ENCODE assay signal across 25 mouse cellular contexts in the genomic region with DNA sequence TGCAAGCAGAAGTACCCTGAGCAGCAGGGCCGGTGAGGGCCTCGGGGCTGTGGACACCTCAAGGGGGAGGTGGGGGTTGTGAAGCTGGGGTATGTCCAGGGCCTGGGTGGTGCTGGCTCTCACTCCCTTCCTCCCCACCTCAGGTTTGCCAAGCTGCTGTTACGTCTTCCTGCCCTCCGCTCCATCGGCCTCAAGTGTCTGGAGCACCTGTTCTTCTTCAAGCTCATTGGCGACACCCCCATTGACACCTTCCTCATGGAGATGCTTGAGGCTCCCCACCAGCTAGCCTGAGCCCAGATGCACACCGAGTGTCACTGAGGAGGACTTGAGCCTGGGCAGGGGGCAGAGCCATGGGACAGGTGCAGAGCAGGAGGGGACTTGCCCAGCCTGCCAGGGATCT. TPM values are rescaled to one million over a fixed set of nuclear protein-coding genes. Genes with fewer than 3 reads are reported as not detected.
DNase-seq lines count a peak whose midpoint lies in the region; ATAC-seq and TF ChIP-seq lines count a peak whose summit lies in the region.
"Had no signal": no experiment of that assay in that cellular context is flagged by ENCODE, and none has a peak within 500 bp of the region (broad histone marks: within the 10 kb centered on the region; RNA-seq: fewer than 3 reads in every experiment).

No protein-coding gene starts in this region.

- no peaks in the 10 kb centered on the region for H3K9me3 ChIP-seq in limb, embryonic 13.5 days
- H3K9me3 ChIP-seq in limb, embryonic 10.5 days (replicated peaks): no peaks in the 10 kb centered on the region
- H3K9me3 ChIP-seq: embryonic facial prominence, embryonic 12.5 days; hindbrain, embryonic 13.5 days; megakaryocyte, embryonic 14.5 days; midbrain, embryonic 12.5 days; neural tube, embryonic 12.5 days had no signal

- no peak overlapping the region for H3K9ac ChIP-seq in limb, embryonic 13.5 days
- H3K9ac ChIP-seq: embryonic facial prominence, embryonic 12.5 days; midbrain, embryonic 12.5 days had no signal

- H3K4me1 ChIP-seq in limb, embryonic 13.5 days: peaks cover 59% of the 10 kb centered on the region
- peaks cover 61% of the 10 kb centered on the region for H3K4me1 ChIP-seq in limb, embryonic 10.5 days

- no peak overlapping the region for H3K27ac ChIP-seq in gastrocnemius, adult 2 months
- H3K27ac ChIP-seq in limb, embryonic 13.5 days: peak overlapping the region; percentile 78; the same call in 1 of the 2 replicates
- H3K27ac ChIP-seq in limb, embryonic 10.5 days: no peak overlapping the region
- H3K27ac ChIP-seq: embryonic facial prominence, embryonic 12.5 days; midbrain, embryonic 12.5 days; neural tube, embryonic 12.5 days; stomach, postnatal 0 days had no signal

- ATAC-seq in limb, embryonic 13.5 days (ENCODE audit: low FRiP score, low read depth): no peak
- ATAC-seq: intestine, embryonic 16.5 days; lung, postnatal 0 days had no signal

- 91% methylated on average over 7 of the region's 7 CpGs for WGBS in limb, embryonic 13.5 days
- WGBS in limb, embryonic 10.5 days: 96% methylated on average over 7 of the region's 7 CpGs

- intact Hi-C loops in gastrocnemius, adult 2 months (cut with DNase I): loop anchor here (5.0 kb wide), 1 partner anchor 70 kb away; no protein-coding TSS in a partner anchor

- peaks cover 41% of the 10 kb centered on the region for H3K27me3 ChIP-seq in limb, embryonic 13.5 days
- peaks cover 53% of the 10 kb centered on the region for H3K27me3 ChIP-seq in limb, embryonic 10.5 days (ENCODE audit: low read depth, poor library complexity, severe bottlenecking)
- H3K27me3 ChIP-seq: neural tube, embryonic 12.5 days had no signal

- DNase-seq in cerebellum, adult 8-10 months: peak; percentile 14
- DNase-seq in cerebellum, postnatal 14 days: no peak
- DNase-seq in gastrocnemius, adult 2 months: peak; percentile 28
- no peak for DNase-seq in gastrocnemius, postnatal 4 days (ENCODE audit: low spot score in 2 of 2)
- DNase-seq in limb, embryonic 10.5 days (ENCODE audit: low spot score): no peak
- DNase-seq in lung, adult 18-20 months: no peak
- DNase-seq: gastrocnemius, postnatal 14 days; heart, postnatal 36 days; layer of hippocampus, postnatal 36 days; left cerebral cortex, postnatal 4 days; right cerebral cortex, postnatal 4 days; thymus, adult 18-20 months; thymus, postnatal 25 days had no signal

- H3K4me2 ChIP-seq in limb, embryonic 13.5 days (replicated peaks): no peak overlapping the region
- H3K4me2 ChIP-seq: embryonic facial prominence, embryonic 12.5 days; heart, embryonic 11.5 days; hindbrain, embryonic 13.5 days; liver, embryonic 11.5 days; midbrain, embryonic 12.5 days had no signal

- H3K4me3 ChIP-seq in gastrocnemius, adult 2 months: no peak overlapping the region
- H3K4me3 ChIP-seq in limb, embryonic 13.5 days: no peak overlapping the region
- no peak overlapping the region for H3K4me3 ChIP-seq in limb, embryonic 10.5 days
- H3K4me3 ChIP-seq: embryonic facial prominence, embryonic 12.5 days; hindbrain, embryonic 13.5 days; megakaryocyte, embryonic 14.5 days; midbrain, embryonic 12.5 days; myocyte; neural tube, embryonic 12.5 days had no signal

- TF ChIP-seq CTCF in gastrocnemius, adult 2 months (IDR thresholded peaks at IDR 0.05): no peak

- peaks cover 48% of the 10 kb centered on the region for H3K36me3 ChIP-seq in limb, embryonic 13.5 days
- peaks cover 52% of the 10 kb centered on the region for H3K36me3 ChIP-seq in limb, embryonic 10.5 days

RNA-seq across cellular contexts. Expression of gene Col11a2, which starts 2.0 kb away (rescaled TPM):
- total RNA-seq in gastrocnemius, adult 2 months (2021): 1 to 10 TPM; 3.0 to 9.6 TPM
- total RNA-seq in gastrocnemius, postnatal 4 days (2021): 10 to 100 TPM; 45.4 to 77.3 TPM
- 46.3 and 56.6 TPM in 2 replicates for polyA plus RNA-seq in limb, embryonic 13.5 days (2015; fragmentation: Nextera tagmentation; extraction: Ambion mirVana)
- polyA plus RNA-seq in limb, embryonic 10.5 days (2016; fragmentation: Nextera tagmentation; extraction: Ambion mirVana): 0.43 and 2.5 TPM in 2 replicates

RNA-seq across cellular contexts. Expression of gene Rxrb, which starts 5.6 kb away (rescaled TPM):
- 10 to 100 TPM; 40.5 to 41.7 TPM for total RNA-seq in gastrocnemius, adult 2 months (2021)
- total RNA-seq in gastrocnemius, postnatal 4 days (2021): 10 to 100 TPM; 43.6 to 49.4 TPM
- 56.1 and 59.1 TPM in 2 replicates for polyA plus RNA-seq in limb, embryonic 13.5 days (2015; fragmentation: Nextera tagmentation; extraction: Ambion mirVana)
- 49.9 and 51.0 TPM in 2 replicates for polyA plus RNA-seq in limb, embryonic 10.5 days (2016; fragmentation: Nextera tagmentation; extraction: Ambion mirVana)

RNA-seq across cellular contexts. Expression of gene Slc39a7, which starts 5.8 kb away (rescaled TPM):
- 10 to 100 TPM; 44.6 to 49.5 TPM for total RNA-seq in gastrocnemius, adult 2 months (2021)
- total RNA-seq in gastrocnemius, postnatal 4 days (2021): 100 to 1,000 TPM in 1 of 2 experiments, 10 to 100 TPM in 1; 98.5 to 107 TPM
- 237 and 244 TPM in 2 replicates for polyA plus RNA-seq in limb, embryonic 13.5 days (2015; fragmentation: Nextera tagmentation; extraction: Ambion mirVana)
- polyA plus RNA-seq in limb, embryonic 10.5 days (2016; fragmentation: Nextera tagmentation; extraction: Ambion mirVana): 196 TPM in 2 replicates

RNA-seq across cellular contexts. Expression of gene H2-Ke6, which starts 9.4 kb away (rescaled TPM):
- 10 to 100 TPM; 69.9 to 82.3 TPM for total RNA-seq in gastrocnemius, adult 2 months (2021)
- total RNA-seq in gastrocnemius, postnatal 4 days (2021): 10 to 100 TPM; 60.4 to 61.7 TPM
- 50.0 and 59.4 TPM in 2 replicates for polyA plus RNA-seq in limb, embryonic 13.5 days (2015; fragmentation: Nextera tagmentation; extraction: Ambion mirVana)
- polyA plus RNA-seq in limb, embryonic 10.5 days (2016; fragmentation: Nextera tagmentation; extraction: Ambion mirVana): 25.9 and 33.7 TPM in 2 replicates

RNA-seq across cellular contexts. Expression of gene Ring1, which starts 12.8 kb away (rescaled TPM):
- total RNA-seq in gastrocnemius, adult 2 months (2021): 10 to 100 TPM; 11.6 to 12.8 TPM
- total RNA-seq in gastrocnemius, postnatal 4 days (2021): 10 to 100 TPM; 19.3 to 20.9 TPM
- 19.1 and 19.8 TPM in 2 replicates for polyA plus RNA-seq in limb, embryonic 13.5 days (2015; fragmentation: Nextera tagmentation; extraction: Ambion mirVana)
- 11.8 and 15.0 TPM in 2 replicates for polyA plus RNA-seq in limb, embryonic 10.5 days (2016; fragmentation: Nextera tagmentation; extraction: Ambion mirVana)

Comparison
In these comparisons a context has a peak if more than half of its experiments do, and no peak if none do; other contexts are left out.
1. DNase-seq: peak in cerebellum, adult 8-10 months (single experiment) and gastrocnemius, adult 2 months (single experiment); none in cerebellum, postnatal 14 days (0 of 2), gastrocnemius, postnatal 4 days (0 of 2), limb, embryonic 10.5 days (single experiment) and lung, adult 18-20 months (0 of 2).
2. RNA of gene Col11a2, which starts 2.0 kb away (total RNA-seq): 45.4 to 77.3 TPM in gastrocnemius, postnatal 4 days; 3.0 to 9.6 TPM in gastrocnemius, adult 2 months; every median in the first group is over 4 times any median in the second.